17 mouse cellular contexts compared by ENCODE assay signal in the genomic region with DNA sequence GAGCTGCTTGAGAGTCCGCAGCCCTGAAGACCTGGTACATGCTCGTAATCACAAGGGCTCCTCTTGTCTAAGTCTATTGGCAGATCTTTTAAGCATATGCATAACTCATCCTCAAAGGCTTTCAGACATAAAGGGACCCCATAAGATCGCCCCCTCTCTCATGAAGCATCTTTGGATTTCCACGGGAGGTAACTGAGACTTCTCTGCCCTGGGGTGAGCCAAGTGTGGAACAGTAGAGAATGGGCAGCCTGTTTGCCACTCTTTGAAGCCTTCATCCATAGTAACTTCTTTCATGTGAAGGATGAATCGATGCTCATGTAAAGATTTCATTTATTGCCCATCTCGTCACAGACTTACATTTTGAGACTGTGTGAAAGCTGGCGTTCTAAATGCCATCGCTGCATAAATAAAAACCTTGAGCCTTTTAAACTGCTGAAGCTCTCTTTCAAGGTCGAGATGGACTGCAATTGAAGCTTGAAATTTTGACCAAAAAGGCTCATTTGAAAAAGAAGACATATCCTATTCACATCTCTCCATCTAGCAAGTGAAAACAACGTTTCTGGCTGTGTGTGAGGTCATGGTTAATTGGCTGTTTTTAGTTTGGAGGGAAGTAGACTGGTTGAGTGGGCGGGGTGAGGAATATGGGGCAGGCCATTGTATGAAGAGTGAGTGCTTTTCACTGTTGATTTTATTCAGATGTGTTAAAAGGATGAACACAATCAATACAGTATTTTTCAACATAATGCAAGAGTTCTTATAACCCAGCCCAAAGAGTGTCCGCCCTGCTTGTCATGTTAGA.
DNase-seq lines count a peak whose midpoint lies in the region; ATAC-seq and TF ChIP-seq lines count a peak whose summit lies in the region.
"Had no signal": no experiment of that assay in that cellular context is flagged by ENCODE, and none has a peak within 500 bp of the region (broad histone marks: within the 10 kb centered on the region; RNA-seq: fewer than 3 reads in every experiment).

No protein-coding gene starts in this region.

- H3K9me3 ChIP-seq in forebrain, embryonic 12.5 days, result no peaks in the 10 kb centered on the region
- no peaks in the 10 kb centered on the region for H3K9me3 ChIP-seq in forebrain, embryonic 13.5 days (replicated peaks)
- H3K9me3 ChIP-seq in hindbrain, postnatal 0 days (ENCODE audit: low read length), result no peaks in the 10 kb centered on the region
- no peaks in the 10 kb centered on the region for H3K9me3 ChIP-seq in hindbrain, embryonic 14.5 days (ENCODE audit: control insufficient read depth, low read length)
- H3K9me3 ChIP-seq in neural tube, embryonic 15.5 days (replicated peaks), result no peaks in the 10 kb centered on the region
- H3K9me3 ChIP-seq: embryonic facial prominence, embryonic 12.5 days; heart, embryonic 13.5 days; hindbrain, embryonic 13.5 days had no signal

- DNase-seq in hindbrain, postnatal 0 days (ENCODE audit: low spot score), result peak; percentile 23
- DNase-seq in hindbrain, embryonic 14.5 days (ENCODE audit: low spot score), result no peak
- peak; percentile 59 for DNase-seq in brain, embryonic 14.5 days (ENCODE audit: low read depth)
- DNase-seq in testis, postnatal 14 days (ENCODE audit: low spot score), result no peak
- DNase-seq: adrenal gland, postnatal 10 days; cerebellum, adult 11-12 months; cerebellum, adult 9-10 months; cerebellum, postnatal 25 days; gastrocnemius, postnatal 36 days; heart, adult 11 months; heart, postnatal 36 days had no signal

- no peak overlapping the region for H3K27ac ChIP-seq in forebrain, embryonic 12.5 days
- no peak overlapping the region for H3K27ac ChIP-seq in forebrain, embryonic 13.5 days
- H3K27ac ChIP-seq in hindbrain, postnatal 0 days, result no peak overlapping the region
- H3K27ac ChIP-seq in hindbrain, embryonic 14.5 days, result no peak overlapping the region
- H3K27ac ChIP-seq in neural tube, embryonic 15.5 days (replicated peaks), result no peak overlapping the region
- H3K27ac ChIP-seq: embryonic facial prominence, embryonic 12.5 days; heart, embryonic 13.5 days; hindbrain, embryonic 13.5 days had no signal

- no peaks in the 10 kb centered on the region for H3K36me3 ChIP-seq in forebrain, embryonic 12.5 days (replicated peaks)
- no peaks in the 10 kb centered on the region for H3K36me3 ChIP-seq in forebrain, embryonic 13.5 days (ENCODE audit: poor library complexity, severe bottlenecking)
- H3K36me3 ChIP-seq in hindbrain, postnatal 0 days (ENCODE audit: insufficient read depth, low read length), result no peaks in the 10 kb centered on the region
- H3K36me3 ChIP-seq in hindbrain, embryonic 14.5 days (replicated peaks; ENCODE audit: control insufficient read depth, insufficient read depth), result no peaks in the 10 kb centered on the region
- H3K36me3 ChIP-seq in neural tube, embryonic 15.5 days, result no peaks in the 10 kb centered on the region
- H3K36me3 ChIP-seq: embryonic facial prominence, embryonic 12.5 days; heart, embryonic 13.5 days; hindbrain, embryonic 13.5 days had no signal

- H3K4me2 ChIP-seq in forebrain, embryonic 12.5 days, result no peak overlapping the region
- H3K4me2 ChIP-seq in forebrain, embryonic 13.5 days, result no peak overlapping the region
- no peak overlapping the region for H3K4me2 ChIP-seq in hindbrain, postnatal 0 days (ENCODE audit: low read depth, low read length)
- no peak overlapping the region for H3K4me2 ChIP-seq in hindbrain, embryonic 14.5 days (replicated peaks)
- no peak overlapping the region for H3K4me2 ChIP-seq in neural tube, embryonic 15.5 days
- H3K4me2 ChIP-seq: embryonic facial prominence, embryonic 12.5 days; heart, embryonic 13.5 days; hindbrain, embryonic 13.5 days had no signal

- WGBS in forebrain, embryonic 12.5 days, result 47% methylated on average over 12 of the region's 12 CpGs
- 43% methylated on average over 12 of the region's 12 CpGs for WGBS in forebrain, embryonic 13.5 days
- WGBS in hindbrain, postnatal 0 days, result 69% methylated on average over 12 of the region's 12 CpGs
- WGBS in hindbrain, embryonic 14.5 days, result 68% methylated on average over 12 of the region's 12 CpGs
- WGBS in neural tube, embryonic 15.5 days, result 69% methylated on average over 12 of the region's 12 CpGs

- no peak overlapping the region for H3K4me3 ChIP-seq in forebrain, embryonic 12.5 days (replicated peaks)
- no peak overlapping the region for H3K4me3 ChIP-seq in forebrain, embryonic 13.5 days
- no peak overlapping the region for H3K4me3 ChIP-seq in hindbrain, postnatal 0 days (ENCODE audit: low read length)
- no peak overlapping the region for H3K4me3 ChIP-seq in hindbrain, embryonic 14.5 days (replicated peaks; ENCODE audit: low read length)
- no peak overlapping the region for H3K4me3 ChIP-seq in neural tube, embryonic 15.5 days (replicated peaks)
- H3K4me3 ChIP-seq: embryonic facial prominence, embryonic 12.5 days; heart, embryonic 13.5 days; hindbrain, embryonic 13.5 days had no signal

- H3K4me1 ChIP-seq in forebrain, embryonic 12.5 days, result peaks cover 11% of the 10 kb centered on the region; the same call in 1 of the 2 replicates
- H3K4me1 ChIP-seq in forebrain, embryonic 13.5 days, result peaks cover 13% of the 10 kb centered on the region
- 0 out of 2 replicates have a peak, but pooled peaks cover 3% of the 10 kb centered on the region for H3K4me1 ChIP-seq in hindbrain, postnatal 0 days (ENCODE audit: insufficient read depth, low read length)
- no peaks in the 10 kb centered on the region for H3K4me1 ChIP-seq in hindbrain, embryonic 14.5 days (replicated peaks; ENCODE audit: control insufficient read depth, insufficient read depth, low read length)
- H3K4me1 ChIP-seq in neural tube, embryonic 15.5 days, result no peaks in the 10 kb centered on the region
- H3K4me1 ChIP-seq: hindbrain, embryonic 13.5 days had no signal

- no peak overlapping the region for H3K9ac ChIP-seq in forebrain, embryonic 12.5 days
- no peak overlapping the region for H3K9ac ChIP-seq in forebrain, embryonic 13.5 days
- no peak overlapping the region for H3K9ac ChIP-seq in hindbrain, postnatal 0 days (replicated peaks; ENCODE audit: low read length)
- no peak overlapping the region for H3K9ac ChIP-seq in hindbrain, embryonic 14.5 days
- H3K9ac ChIP-seq in neural tube, embryonic 15.5 days (replicated peaks), result no peak overlapping the region
- H3K9ac ChIP-seq: embryonic facial prominence, embryonic 12.5 days; heart, embryonic 13.5 days; hindbrain, embryonic 13.5 days had no signal

- no peak for TF ChIP-seq POLR2A in brain, embryonic 14.5 days (IDR thresholded peaks at IDR 0.05; ENCODE audit: borderline replicate concordance, extremely low read depth, insufficient read depth, insufficient read length, poor library complexity, severe bottlenecking)

- ATAC-seq in forebrain, embryonic 12.5 days (ENCODE audit: low FRiP score), result peak; percentile 49; the same call in 1 of the 2 replicates
- ATAC-seq in forebrain, embryonic 13.5 days, result no peak
- peak; percentile 61 for ATAC-seq in hindbrain, postnatal 0 days
- ATAC-seq in hindbrain, embryonic 14.5 days (ENCODE audit: low FRiP score), result no peak
- 0 out of 2 replicates have a peak, but pooled peaks have one; percentile 31 for ATAC-seq in neural tube, embryonic 15.5 days (ENCODE audit: low FRiP score)

- TF ChIP-seq CTCF in hindbrain, postnatal 0 days (IDR thresholded peaks at IDR 0.05; ENCODE audit: low read depth), result no peak
- TF ChIP-seq CTCF in brain, embryonic 14.5 days (IDR thresholded peaks at IDR 0.05; ENCODE audit: borderline replicate concordance, extremely low read depth, insufficient read depth, insufficient read length), result no peak

- H3K27me3 ChIP-seq in forebrain, embryonic 12.5 days, result no peaks in the 10 kb centered on the region
- H3K27me3 ChIP-seq in forebrain, embryonic 13.5 days, result no peaks in the 10 kb centered on the region
- no peaks in the 10 kb centered on the region for H3K27me3 ChIP-seq in hindbrain, postnatal 0 days (ENCODE audit: insufficient read depth, low read length)
- no peaks in the 10 kb centered on the region for H3K27me3 ChIP-seq in hindbrain, embryonic 14.5 days (ENCODE audit: control insufficient read depth, insufficient read depth, low read length)
- H3K27me3 ChIP-seq in neural tube, embryonic 15.5 days (replicated peaks), result no peaks in the 10 kb centered on the region
- H3K27me3 ChIP-seq: embryonic facial prominence, embryonic 12.5 days; heart, embryonic 13.5 days; hindbrain, embryonic 13.5 days had no signal

Comparison
In these comparisons a context has a peak if more than half of its experiments do, and no peak if none do; other contexts are left out.
1. ATAC-seq: peak in forebrain, embryonic 12.5 days (single experiment), hindbrain, postnatal 0 days (single experiment) and neural tube, embryonic 15.5 days (single experiment); none in forebrain, embryonic 13.5 days (single experiment) and hindbrain, embryonic 14.5 days (single experiment).
2. DNase-seq: peak in hindbrain, postnatal 0 days (single experiment) and brain, embryonic 14.5 days (single experiment); none in hindbrain, embryonic 14.5 days (single experiment) and testis, postnatal 14 days (single experiment).